In genomic region chr4:58317536-58317935, GRCm38 (mm10) we compare ENCODE assay signal across 27 mouse cellular contexts. TPM values are rescaled to one million over a fixed set of nuclear protein-coding genes. Genes with fewer than 3 reads are reported as not detected.
A peak's percentile ranks its signal among the peaks of the same experiment; 100 is the strongest.
DNase-seq lines count a peak whose midpoint lies in the region; ATAC-seq and TF ChIP-seq lines count a peak whose summit lies in the region.
"Had no signal": no experiment of that assay in that cellular context is flagged by ENCODE, and none has a peak within 500 bp of the region (broad histone marks: within the 10 kb centered on the region; RNA-seq: fewer than 3 reads in every experiment).

No protein-coding gene starts in this region.

- H3K4me2 ChIP-seq in liver, postnatal 0 days (ENCODE audit: low read depth, low read length): no peak overlapping the region
- H3K4me2 ChIP-seq in liver, embryonic 11.5 days: no peak overlapping the region
- H3K4me2 ChIP-seq: embryonic facial prominence, embryonic 12.5 days; embryonic facial prominence, embryonic 15.5 days; heart, embryonic 12.5 days; heart, embryonic 15.5 days; hindbrain, embryonic 14.5 days had no signal

- no peak overlapping the region for H3K9ac ChIP-seq in liver, postnatal 0 days (replicated peaks)
- H3K9ac ChIP-seq in liver, embryonic 11.5 days (ENCODE audit: low read depth, low read length): no peak overlapping the region
- H3K9ac ChIP-seq: embryonic facial prominence, embryonic 12.5 days; embryonic facial prominence, embryonic 15.5 days; forebrain, postnatal 0 days; heart, embryonic 12.5 days; heart, embryonic 15.5 days; hindbrain, embryonic 14.5 days had no signal

- H3K27ac ChIP-seq in liver, postnatal 0 days (ENCODE audit: low read depth): no peak overlapping the region
- H3K27ac ChIP-seq in liver, embryonic 11.5 days (ENCODE audit: low read depth, low read length): no peak overlapping the region
- no peak overlapping the region for H3K27ac ChIP-seq in layer of hippocampus, adult 2 months
- H3K27ac ChIP-seq: embryonic facial prominence, embryonic 12.5 days; embryonic facial prominence, embryonic 15.5 days; heart, embryonic 15.5 days; hindbrain, embryonic 14.5 days; hindbrain, postnatal 0 days had no signal

- intact Hi-C loops in left cerebral cortex, postnatal 4 days (cut with DNase I): no loop called here

- WGBS in liver, postnatal 0 days (ENCODE audit: insufficient replicate concordance): 59% methylated on average over 3 of the region's 3 CpGs
- WGBS in liver, embryonic 11.5 days: 79% methylated on average over 3 of the region's 3 CpGs

- no peaks in the 10 kb centered on the region for H3K9me3 ChIP-seq in liver, postnatal 0 days (ENCODE audit: low read length)
- no peaks in the 10 kb centered on the region for H3K9me3 ChIP-seq in liver, embryonic 11.5 days (ENCODE audit: control insufficient read depth, low read length)
- H3K9me3 ChIP-seq: embryonic facial prominence, embryonic 12.5 days; embryonic facial prominence, embryonic 15.5 days; heart, embryonic 12.5 days; heart, embryonic 15.5 days had no signal

- no peaks in the 10 kb centered on the region for H3K27me3 ChIP-seq in liver, postnatal 0 days (ENCODE audit: insufficient read depth, low read length)
- no peaks in the 10 kb centered on the region for H3K27me3 ChIP-seq in liver, embryonic 11.5 days (replicated peaks; ENCODE audit: control insufficient read depth, insufficient read depth, low read length)
- H3K27me3 ChIP-seq: embryonic facial prominence, embryonic 12.5 days; embryonic facial prominence, embryonic 15.5 days; heart, embryonic 12.5 days; heart, embryonic 15.5 days; Patski had no signal

- no peaks in the 10 kb centered on the region for H3K36me3 ChIP-seq in liver, postnatal 0 days (replicated peaks; ENCODE audit: insufficient read depth, low read length)
- no peaks in the 10 kb centered on the region for H3K36me3 ChIP-seq in liver, embryonic 11.5 days (ENCODE audit: control insufficient read depth, insufficient read depth, low read length)
- H3K36me3 ChIP-seq: embryonic facial prominence, embryonic 12.5 days; embryonic facial prominence, embryonic 15.5 days; G1E; heart, embryonic 12.5 days; heart, embryonic 15.5 days had no signal

- no peak for TF ChIP-seq CTCF in liver, postnatal 0 days (IDR thresholded peaks at IDR 0.05; ENCODE audit: low read depth)
- no peak for TF ChIP-seq CTCF in layer of hippocampus, adult 2 months (conservative IDR thresholded peaks at IDR 0.05)

- no peaks in the 10 kb centered on the region for H3K4me1 ChIP-seq in liver, postnatal 0 days (ENCODE audit: insufficient read depth)
- H3K4me1 ChIP-seq in liver, embryonic 11.5 days (replicated peaks; ENCODE audit: control insufficient read depth, insufficient read depth, low read length): no peaks in the 10 kb centered on the region
- H3K4me1 ChIP-seq: embryonic facial prominence, embryonic 12.5 days; embryonic facial prominence, embryonic 15.5 days; heart, embryonic 12.5 days; heart, embryonic 15.5 days had no signal

- no peak overlapping the region for H3K4me3 ChIP-seq in liver, postnatal 0 days (ENCODE audit: low read depth, low read length)
- no peak overlapping the region for H3K4me3 ChIP-seq in liver, embryonic 11.5 days (ENCODE audit: low read depth, low read length)
- H3K4me3 ChIP-seq in layer of hippocampus, adult 2 months: no peak overlapping the region
- H3K4me3 ChIP-seq: embryonic facial prominence, embryonic 12.5 days; embryonic facial prominence, embryonic 15.5 days; heart, embryonic 12.5 days; heart, embryonic 15.5 days had no signal

- peak; percentile 21 for DNase-seq in liver, postnatal 0 days
- no peak for DNase-seq in liver, embryonic 11.5 days (ENCODE audit: low spot score)
- DNase-seq in spleen, adult 12 weeks (ENCODE audit: low spot score): no peak
- DNase-seq in left cerebral cortex, postnatal 4 days: no peak
- DNase-seq in layer of hippocampus, adult 2 months (ENCODE audit: low spot score in 2 of 2): no peak
- DNase-seq: adrenal gland, postnatal 10 days; adrenal gland, postnatal 36 days; cerebellum, adult 18-20 months; cerebellum, adult 9-10 months; cerebellum, postnatal 14 days; forebrain, postnatal 0 days; gastrocnemius, postnatal 36 days; heart, adult 18-20 months; heart, postnatal 14 days; heart, postnatal 4 days had no signal

- no peak for ATAC-seq in liver, postnatal 0 days
- no peak for ATAC-seq in liver, embryonic 11.5 days (replicated peaks; ENCODE audit: low FRiP score)
- peak; percentile 71; the same call in 1 of the 2 replicates for ATAC-seq in common myeloid progenitor, adult 5-6 weeks (replicated peaks; ENCODE audit: low read depth, poor library complexity, severe bottlenecking)
- ATAC-seq in megakaryocyte progenitor cell, adult 5-6 weeks (replicated peaks; ENCODE audit: poor library complexity): peak; percentile 88
- ATAC-seq: forebrain, embryonic 14.5 days; forebrain, postnatal 0 days; hindbrain, postnatal 0 days; inflammation-experienced regulatory T-cells, adult 6 months; Patski had no signal

- TF ChIP-seq EP300 in liver, postnatal 0 days (IDR thresholded peaks at IDR 0.05; ENCODE audit: low read depth): no peak

RNA-seq across cellular contexts. Expression of gene Musk, which starts 31.8 kb away (rescaled TPM):
- polyA plus RNA-seq in liver, postnatal 0 days (2015; fragmentation: Nextera tagmentation; extraction: Ambion mirVana): 0.08 TPM in 2 replicates
- polyA plus RNA-seq in liver, embryonic 11.5 days (2014; fragmentation: Nextera tagmentation; extraction: Ambion mirVana): 0.14 TPM in 1 of 2 replicates, not detected in the other
- not detected in 2 replicates for total RNA-seq in common myeloid progenitor, adult 5-6 weeks (2017)
- not detected in 2 replicates for total RNA-seq in megakaryocyte progenitor cell, adult 5-6 weeks (2015)
- total RNA-seq in megakaryocyte progenitor cell, adult 5-6 weeks (2017): 0.46 TPM in 1 of 2 replicates, not detected in the other
- total RNA-seq in left cerebral cortex, postnatal 4 days (2021): 1 to 10 TPM; 1.3 to 1.6 TPM
- 1 to 10 TPM; 1.4 to 1.5 TPM for total RNA-seq in layer of hippocampus, adult 2 months (2021)
- total RNA-seq: G1E had no signal
- polyA plus RNA-seq: forebrain, embryonic 14.5 days; G1E; heart, embryonic 15.5 days; inflammation-experienced regulatory T-cells, adult 6 months; Patski had no signal

Comparison
In these comparisons a context has a peak if more than half of its experiments do, and no peak if none do; other contexts are left out.
1. ATAC-seq: peak in common myeloid progenitor, adult 5-6 weeks (single experiment) and megakaryocyte progenitor cell, adult 5-6 weeks (single experiment); none in liver, postnatal 0 days (single experiment) and liver, embryonic 11.5 days (single experiment).